Mouse (Mus musculus) common myeloid progenitor, adult 5-6 weeks (primary cell): ENCODE results near the gene Dtx3. TPM values are rescaled to one million over a fixed set of nuclear protein-coding genes. Genes with fewer than 3 reads are reported as not detected.
"Not testable (repeated sequence)": the region's sequence is repeated elsewhere in the genome, so short reads cannot be mapped to it uniquely, and the experiment has no call there.

ENCODE experiments used
- ATAC-seq: replicated peaks from 2 replicates; pipeline ENCODE4 v1.8.0; 2016; ENCODE audit warnings: low read depth, mild to moderate bottlenecking, moderate TSS enrichment, inconsistent platforms; ENCODE audit not compliant: poor library complexity, severe bottlenecking
- total RNA-seq: library from RNA; stranded (forward); fragments of 200-1000, 187-1606 nt; gene quantifications from 2 replicates; pipeline ENCODE4 v1.2.3, GENCODE M21; 2017

Dtx3 gene
- total RNA-seq, 1 experiment from 2014 or later, result 36.7 TPM

DNA sequence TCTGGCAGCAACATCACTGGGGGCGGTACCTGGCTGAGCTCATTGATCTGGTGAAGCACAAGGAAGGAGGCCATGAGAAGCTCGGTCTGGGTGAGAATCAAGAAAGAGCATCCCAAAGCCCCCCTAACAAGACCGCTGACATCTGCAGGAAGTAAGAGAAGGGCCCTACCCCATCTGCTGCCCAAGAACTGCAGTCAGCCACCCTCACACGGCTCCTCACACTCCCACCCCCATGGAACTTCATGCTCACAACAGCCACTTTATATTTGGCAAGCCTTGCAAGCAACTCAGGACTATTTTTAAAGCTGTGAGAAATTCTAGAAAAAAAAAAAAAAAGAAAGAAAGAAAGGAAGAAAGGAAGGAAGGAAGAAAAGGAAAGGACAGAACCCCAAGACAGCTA lies 13.4 kb upstream of the Dtx3 start:
- ATAC-seq, result no peak

DNA sequence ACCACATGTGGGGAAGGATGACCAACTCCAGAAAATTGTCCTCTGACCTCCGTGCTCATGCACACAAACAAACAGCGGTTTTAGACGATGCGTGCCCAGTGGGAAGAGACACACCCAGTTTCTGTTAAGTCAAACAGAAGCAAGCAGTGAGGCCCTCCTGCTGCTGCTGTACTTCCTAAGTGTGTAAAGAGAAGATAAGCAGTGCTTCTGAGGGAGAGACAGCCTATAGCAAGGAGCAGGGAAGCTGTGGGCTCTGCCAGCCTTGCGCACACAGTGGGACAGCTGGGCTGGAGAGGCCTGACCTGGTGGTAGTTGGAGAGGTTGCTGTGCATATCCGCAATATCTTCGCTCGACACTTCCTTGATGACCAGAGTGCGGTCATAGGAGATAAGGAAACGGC lies 9.8 kb upstream of the Dtx3 start:
- ATAC-seq, result peak; percentile 81

- no peak for ATAC-seq
These were observed 9.1 kb upstream of the Dtx3 start for GRCm38 (mm10) chr10:127204589-127204988.

GRCm38 (mm10) chr10:127203106-127203505 lies 7.6 kb upstream of the Dtx3 start:
- ATAC-seq, result no peak

DNA sequence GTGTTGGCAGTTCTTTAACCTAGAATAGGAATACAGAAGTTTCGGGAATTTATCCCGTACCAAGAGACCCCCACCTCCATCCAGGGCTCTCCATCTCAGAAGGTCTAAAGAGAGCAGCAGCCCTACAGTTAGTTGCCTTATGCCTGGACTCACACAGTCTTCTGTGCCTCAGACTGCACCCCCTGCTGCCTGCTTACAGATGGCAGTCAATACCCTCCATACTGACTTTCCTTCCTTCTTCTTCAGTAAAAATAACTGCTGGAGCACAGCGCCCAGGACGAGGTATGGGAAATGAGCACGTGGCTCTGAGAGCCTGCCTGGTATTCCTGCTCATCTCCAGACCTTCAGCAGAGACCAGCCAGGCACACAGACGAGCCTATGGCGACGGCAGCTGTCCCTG lies 4.8 kb upstream of the Dtx3 start:
- ATAC-seq, result no peak

DNA sequence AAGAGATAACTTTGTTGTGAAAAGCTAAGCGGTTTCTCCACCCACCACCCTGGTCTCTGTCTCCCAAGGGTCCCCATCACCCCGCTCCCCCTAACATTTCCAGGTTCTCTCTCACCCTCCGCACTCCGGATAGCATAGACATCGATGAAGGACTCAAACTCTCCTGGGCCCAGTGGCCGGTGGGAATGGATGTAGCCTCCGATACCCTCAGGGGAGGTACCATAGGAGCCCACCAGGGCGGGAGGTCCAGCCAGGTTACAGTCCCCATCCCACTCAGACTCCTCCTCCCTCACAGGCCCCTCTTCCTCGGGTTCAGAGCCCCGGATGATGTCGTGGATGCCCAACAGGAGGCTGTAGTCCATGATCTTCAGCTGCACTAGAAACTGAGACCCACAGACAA lies 3.9 kb upstream of the Dtx3 start:
- no peak for ATAC-seq

DNA sequence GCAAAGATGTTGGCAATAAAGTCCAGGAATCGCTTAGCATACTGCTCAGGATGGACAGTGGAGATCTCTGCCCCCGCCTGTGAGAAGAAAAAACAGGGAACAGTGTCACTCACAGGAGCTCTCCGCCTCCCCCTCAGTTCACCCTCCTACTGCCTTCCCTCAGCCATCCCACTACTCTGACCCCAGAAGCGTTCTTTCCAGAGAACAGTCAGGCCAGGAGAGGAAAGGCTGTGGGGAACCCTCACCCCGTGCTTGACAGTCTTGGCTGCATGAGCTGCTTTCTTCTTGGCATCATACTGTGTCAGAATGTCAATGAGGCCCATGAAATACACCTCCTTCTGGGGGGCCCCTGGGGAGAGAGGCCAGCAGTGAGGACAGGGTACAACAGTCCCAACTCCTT lies 3.5 kb upstream of the Dtx3 start:
- ATAC-seq, result no peak

DNA sequence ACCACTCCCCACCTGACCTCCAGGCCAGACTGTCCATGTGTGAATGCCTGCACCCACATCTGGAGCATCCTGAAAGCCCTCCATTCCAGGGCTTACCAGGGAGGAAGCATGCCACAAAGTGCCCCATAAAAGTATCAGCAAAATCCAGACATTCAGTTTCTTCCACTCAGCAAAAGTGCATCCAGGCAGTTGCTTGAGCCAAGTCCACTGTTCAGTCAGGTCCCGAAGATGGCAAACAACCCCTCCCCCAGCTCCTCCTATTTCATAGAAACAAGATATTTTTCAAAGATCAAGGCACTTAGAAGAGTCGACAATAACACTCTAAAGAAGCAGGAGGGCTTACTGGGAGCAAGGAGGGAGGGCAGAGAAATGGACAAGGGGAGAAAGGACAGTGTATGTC lies 3.0 kb upstream of the Dtx3 start:
- ATAC-seq, result no peak

GRCm38 (mm10) chr10:127197505-127198110 lies 2.1 kb upstream of the Dtx3 start:
- ATAC-seq, result no peak

- no peak for ATAC-seq
These were observed 1.6 kb upstream of the Dtx3 start for GRCm38 (mm10) chr10:127197104-127197503.

DNA sequence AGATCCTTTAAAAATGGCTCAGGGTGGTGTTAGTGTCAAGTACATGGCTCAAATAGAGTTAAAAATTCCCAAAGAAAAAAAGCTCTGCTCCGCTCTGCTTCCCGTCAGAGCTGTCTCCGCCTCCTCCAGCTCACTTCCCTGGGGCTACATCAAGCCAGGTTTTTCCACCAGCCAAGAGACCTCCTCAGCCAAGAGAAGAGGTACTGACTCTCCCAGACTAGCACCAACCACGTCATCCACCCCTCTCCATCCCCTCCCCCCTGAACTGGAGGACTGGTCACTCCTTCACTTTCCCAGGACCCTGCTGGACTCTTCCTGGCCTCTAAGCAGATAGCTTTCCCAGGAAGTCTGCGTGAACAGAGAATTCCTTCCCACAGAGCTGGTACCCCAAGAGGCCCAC lies 864 bp upstream of the Dtx3 start:
- no peak for ATAC-seq

DNA sequence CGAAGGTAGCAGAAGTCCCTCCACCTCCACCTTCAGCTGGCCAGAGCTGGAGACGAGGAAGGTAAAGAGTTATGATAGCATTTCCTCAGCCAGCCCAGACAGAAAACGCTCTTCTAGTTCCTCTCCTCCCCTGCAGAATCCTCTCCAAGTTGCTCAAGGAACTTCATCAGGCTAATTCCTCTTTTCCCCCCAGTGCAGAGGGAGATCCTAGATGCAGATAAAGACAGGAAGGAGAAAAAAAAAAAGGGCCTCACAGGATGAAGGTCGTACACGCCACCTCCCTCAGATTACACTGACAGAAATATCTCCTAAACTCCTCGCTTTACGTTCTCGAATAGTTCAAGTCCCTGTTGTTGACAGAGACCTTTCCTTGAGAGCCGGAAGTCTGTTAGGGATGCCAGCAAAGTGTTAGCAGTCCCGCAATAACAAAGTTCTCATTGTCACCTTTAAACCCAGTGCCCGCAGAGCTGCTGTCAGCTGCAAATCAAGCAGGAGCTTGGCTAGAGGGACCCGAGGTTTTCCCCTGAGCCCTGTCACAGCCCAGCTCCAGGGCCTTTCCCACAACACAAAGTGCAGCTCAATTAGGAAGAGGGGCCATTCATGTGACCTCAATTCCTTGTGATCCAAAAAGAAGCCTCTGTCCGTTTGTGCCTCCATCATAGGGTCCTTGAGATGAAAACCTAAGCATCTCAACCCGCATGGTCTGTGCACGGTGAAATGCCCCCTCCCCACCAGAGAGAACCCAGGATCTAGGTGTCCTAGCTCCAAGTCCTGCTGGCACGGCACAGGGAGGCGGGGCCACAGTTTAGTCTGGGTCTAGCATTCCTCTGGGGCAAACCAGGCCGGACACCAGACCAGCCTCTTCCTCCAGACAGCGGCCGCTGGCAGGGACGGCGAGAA lies 850 bp downstream of the Dtx3 start:
- peak; percentile 49 for ATAC-seq

- no peak for ATAC-seq
These were observed 2.5 kb downstream of the Dtx3 start for GRCm38 (mm10) chr10:127193011-127193410.

- not testable (repeated sequence) for ATAC-seq
These were observed 3.5 kb downstream of the Dtx3 start for GRCm38 (mm10) chr10:127192057-127192328.

GRCm38 (mm10) chr10:127191191-127192056 lies 4.1 kb downstream of the Dtx3 start:
- no peak for ATAC-seq

DNA sequence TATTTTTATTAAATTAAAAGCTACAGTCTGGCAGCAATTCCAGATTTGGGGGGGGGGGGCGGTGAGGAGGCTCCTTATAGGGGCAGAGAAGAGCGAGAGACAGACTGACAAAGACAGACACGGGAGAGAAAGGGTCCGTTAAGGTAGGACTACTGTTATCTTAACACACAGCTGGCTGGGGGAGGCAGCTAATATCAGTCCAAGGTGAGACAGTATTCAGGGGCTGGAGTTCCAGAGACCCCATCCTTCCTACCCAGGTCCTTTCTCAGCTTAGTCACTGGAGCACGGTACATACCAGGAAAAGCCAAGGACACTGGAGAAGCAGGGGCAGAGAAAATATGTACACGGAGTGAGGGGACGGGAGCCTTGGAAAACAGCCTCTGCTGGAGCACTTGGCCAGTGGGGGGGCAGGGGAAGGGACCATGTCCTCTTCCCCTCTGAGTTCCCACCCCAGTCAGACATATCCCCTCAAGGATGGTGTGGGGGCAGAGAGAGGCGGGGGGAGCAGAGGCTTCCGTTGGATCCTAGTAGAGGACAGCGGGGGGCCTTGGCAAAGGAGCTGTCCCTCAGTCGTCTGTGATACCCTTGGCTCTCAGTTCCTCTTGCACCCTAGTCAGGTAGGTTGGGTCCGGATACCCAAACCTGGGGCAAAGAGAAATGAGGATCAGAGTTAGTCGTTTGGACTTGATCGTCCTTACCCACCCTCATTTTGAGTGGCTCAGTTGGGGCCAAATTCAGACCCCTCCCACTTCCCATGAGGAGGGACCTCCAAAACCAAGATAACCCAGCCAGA lies 4.9 kb downstream of the Dtx3 start:
- ATAC-seq, result no peak

DNA sequence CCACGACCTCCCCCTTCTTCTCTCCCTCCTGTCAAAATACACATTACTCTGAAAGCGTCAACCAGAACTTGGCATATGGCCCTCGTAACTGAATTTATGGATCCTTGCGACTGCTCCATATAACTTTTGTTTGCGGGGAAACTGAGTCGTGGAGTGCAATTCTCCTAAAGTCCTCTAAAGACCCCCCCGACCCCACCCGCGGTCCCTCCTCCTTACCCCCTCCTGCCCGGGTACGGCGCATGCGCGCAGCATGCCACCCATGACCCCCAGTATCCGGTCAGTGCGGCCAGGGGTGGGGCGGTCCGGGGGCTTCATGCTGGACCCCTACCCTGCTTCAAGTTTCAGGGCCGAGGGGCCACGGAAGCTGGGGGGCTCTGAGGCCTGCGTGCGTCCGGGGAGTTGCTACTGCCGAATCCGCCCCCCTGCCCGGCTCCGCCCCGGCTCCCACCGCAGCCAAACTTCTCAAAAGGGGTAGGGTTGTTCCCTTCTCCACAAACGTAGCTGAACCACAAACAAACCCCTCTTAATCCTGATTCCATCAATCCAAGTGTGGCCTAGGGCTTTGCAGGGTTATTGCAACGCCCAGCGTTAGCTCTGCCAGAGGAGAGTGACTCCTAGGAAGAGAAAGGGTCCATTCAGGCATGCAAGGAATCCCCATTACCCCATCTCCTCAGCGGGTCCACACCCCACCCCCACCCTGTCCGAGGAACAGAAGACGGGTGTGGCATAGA lies 5.7 kb downstream of the Dtx3 start, which contains the start of gene Arhgef25:
Arhgef25 (minus strand) TSS at position 433 of the 731 bp plus-strand sequence.
- ATAC-seq, result no peak

DNA sequence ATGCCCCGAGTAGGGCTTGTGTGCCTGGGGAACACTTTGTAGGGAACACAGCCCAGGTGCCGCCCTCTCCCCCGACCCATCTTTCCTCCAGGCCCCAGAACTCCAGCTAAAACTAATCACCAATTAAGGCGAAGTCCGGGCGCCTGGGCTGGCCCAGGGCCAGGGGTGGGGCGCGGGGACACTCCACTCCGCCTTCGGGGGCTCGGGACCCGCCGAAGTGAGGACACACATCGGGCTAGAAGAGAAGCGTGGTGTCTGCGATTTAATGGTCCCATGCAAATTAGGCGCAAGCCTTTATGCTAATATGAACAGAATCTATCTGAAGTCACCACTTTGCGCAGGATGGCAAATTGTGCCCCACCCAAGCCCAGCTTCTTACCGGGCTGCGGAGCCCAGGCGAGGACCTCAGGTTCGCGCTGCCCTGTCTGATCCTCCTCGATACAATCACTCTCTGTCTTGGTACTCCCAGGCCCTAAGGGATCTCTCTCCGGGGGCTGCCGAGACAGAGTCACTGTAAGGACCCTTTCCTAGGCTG lies 6.3 kb downstream of the Dtx3 start:
- ATAC-seq, result peak; percentile 46

DNA sequence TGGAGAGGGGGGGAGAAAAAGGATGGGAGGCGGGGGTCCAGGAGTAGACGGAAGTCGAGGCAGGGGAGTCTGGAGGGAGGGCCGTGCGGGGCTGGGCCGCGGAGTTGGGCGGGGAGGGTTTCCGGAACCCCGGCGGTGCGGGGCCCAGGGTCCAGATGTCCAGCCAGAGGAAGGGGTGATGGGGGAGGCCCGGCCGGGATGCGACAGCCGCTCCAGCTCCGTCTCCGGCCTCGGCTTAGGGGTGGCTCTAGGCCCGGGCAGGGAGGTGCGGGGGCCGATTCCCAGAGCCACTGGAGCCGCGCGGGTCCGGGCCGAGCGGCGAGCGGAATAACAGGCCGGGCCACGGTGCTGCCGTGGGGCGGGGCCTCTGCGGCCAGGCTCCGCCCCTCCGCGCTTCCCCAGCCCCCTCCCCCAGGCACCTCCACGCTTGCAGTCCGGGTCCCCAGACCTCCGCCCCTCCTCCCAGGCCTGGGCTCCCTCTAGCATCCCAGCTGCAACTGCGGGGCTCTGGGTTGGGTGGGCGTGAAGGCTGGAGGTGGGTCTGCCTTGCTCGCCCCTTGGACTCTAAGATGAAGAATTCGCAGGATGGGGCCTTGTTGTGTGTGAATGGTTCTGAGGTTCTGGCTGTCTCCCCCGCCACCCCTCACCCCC lies 6.9 kb downstream of the Dtx3 start:
- ATAC-seq, result no peak; the same call in 1 of the 2 replicates
